28 mouse cellular contexts compared by ENCODE assay signal in genomic region chr1:39797496-39797895, GRCm38 (mm10). TPM values are rescaled to one million over a fixed set of nuclear protein-coding genes. Genes with fewer than 3 reads are reported as not detected.
"Had no signal": no experiment of that assay in that cellular context is flagged by ENCODE, and none has a peak within 500 bp of the region (broad histone marks: within the 10 kb centered on the region; RNA-seq: fewer than 3 reads in every experiment).

No protein-coding gene starts in this region.

- ATAC-seq: liver, postnatal 0 days; lung, postnatal 0 days; midbrain, embryonic 13.5 days; midbrain, embryonic 15.5 days had no signal

- H3K4me3 ChIP-seq: liver, embryonic 15.5 days; lung, embryonic 15.5 days; megakaryocyte, embryonic 14.5 days; midbrain, embryonic 13.5 days; midbrain, embryonic 15.5 days; myocyte; neural tube, embryonic 13.5 days; neural tube, embryonic 15.5 days; stomach, embryonic 15.5 days had no signal

- H3K36me3 ChIP-seq: liver, embryonic 15.5 days; lung, embryonic 15.5 days; midbrain, embryonic 13.5 days; midbrain, embryonic 15.5 days; neural tube, embryonic 13.5 days; neural tube, embryonic 15.5 days; stomach, embryonic 15.5 days had no signal

- H3K4me2 ChIP-seq: liver, embryonic 15.5 days; lung, embryonic 15.5 days; midbrain, embryonic 11.5 days; midbrain, embryonic 13.5 days; midbrain, embryonic 15.5 days; neural tube, embryonic 13.5 days; neural tube, embryonic 15.5 days; stomach, embryonic 15.5 days had no signal

- H3K9ac ChIP-seq: liver, embryonic 15.5 days; liver, postnatal 0 days; lung, embryonic 15.5 days; midbrain, embryonic 13.5 days; midbrain, embryonic 15.5 days; neural tube, embryonic 13.5 days; neural tube, embryonic 15.5 days; stomach, embryonic 15.5 days had no signal

- DNase-seq: liver, postnatal 0 days; lung, postnatal 14 days; lung, postnatal 36 days; retina, postnatal 1 day; right cerebral cortex, adult 18-20 months; right cerebral cortex, postnatal 25 days; right cerebral cortex, postnatal 4 days; spleen, adult 18-20 months; thymus, adult 2 months; thymus, postnatal 25 days; thymus, postnatal 4 days had no signal

- H3K9me3 ChIP-seq: liver, embryonic 15.5 days; lung, embryonic 15.5 days; midbrain, embryonic 13.5 days; midbrain, embryonic 15.5 days; neural tube, embryonic 15.5 days; stomach, embryonic 15.5 days had no signal

- H3K27me3 ChIP-seq: liver, embryonic 15.5 days; lung, embryonic 15.5 days; megakaryocyte, embryonic 14.5 days; midbrain, embryonic 13.5 days; midbrain, embryonic 15.5 days; neural tube, embryonic 13.5 days; neural tube, embryonic 15.5 days; stomach, embryonic 15.5 days had no signal

- H3K4me1 ChIP-seq: liver, embryonic 15.5 days; lung, embryonic 15.5 days; megakaryocyte, embryonic 14.5 days; midbrain, embryonic 13.5 days; midbrain, embryonic 15.5 days; neural tube, embryonic 13.5 days; neural tube, embryonic 15.5 days; stomach, embryonic 15.5 days had no signal

- H3K27ac ChIP-seq: liver, embryonic 15.5 days; lung, embryonic 15.5 days; midbrain, embryonic 13.5 days; midbrain, embryonic 15.5 days; neural tube, embryonic 13.5 days; neural tube, embryonic 15.5 days; stomach, embryonic 15.5 days; stomach, postnatal 0 days had no signal

RNA-seq across cellular contexts. Expression of gene Gm3646, which starts 7.6 kb away (rescaled TPM):
- polyA plus RNA-seq: liver, embryonic 15.5 days; liver, postnatal 0 days; lung, embryonic 15.5 days; lung, postnatal 0 days; macrophage; midbrain, embryonic 11.5 days; midbrain, embryonic 13.5 days; midbrain, embryonic 15.5 days; midbrain, postnatal 0 days; neural tube, embryonic 11.5 days; neural tube, embryonic 13.5 days; neural tube, embryonic 15.5 days; small intestine, adult 2 months; thymus, adult 2 months; urinary bladder, adult 2 months had no signal
